Mouse (Mus musculus): ENCODE measurements around the gene Ddc. TPM values are rescaled to one million over a fixed set of nuclear protein-coding genes. Genes with fewer than 3 reads are reported as not detected.
A peak's percentile ranks its signal among the peaks of the same experiment; 100 is the strongest.

Ddc gene
- total RNA-seq, 2 experiments from 2014 or later: 0.61 to 0.81 TPM

- no peak for DNase-seq
- H3K4me3 ChIP-seq: peak overlapping the region; percentile 15
- H3K27ac ChIP-seq: peak overlapping the region; percentile 87
- intact Hi-C loops (cut with DNase I): loop anchor here (2.0 kb wide), 3 partner anchors 37 to 77 kb away; no protein-coding TSS in a partner anchor
- no peak for TF ChIP-seq CTCF (IDR thresholded peaks at IDR 0.05)
Measured at GRCm38 (mm10) chr11:11893769-11894168, 4.2 kb downstream of the Ddc start.

- peak; percentile 47 for DNase-seq
- intact Hi-C loops (cut with DNase I): loop anchor here (2.0 kb wide), 2 partner anchors 36 to 78 kb away; no protein-coding TSS in a partner anchor
- peak overlapping the region; percentile 38 for H3K4me3 ChIP-seq
- peak overlapping the region; percentile 87 for H3K27ac ChIP-seq
- peak; percentile 44 for TF ChIP-seq CTCF (IDR thresholded peaks at IDR 0.05)
Measured at GRCm38 (mm10) chr11:11892993-11893602, 4.8 kb downstream of the Ddc start.

GRCm38 (mm10) chr11:11891832-11892231, 6.1 kb downstream of the Ddc start:
- no peak for TF ChIP-seq CTCF (IDR thresholded peaks at IDR 0.05)
- Histone ChIP-seq H3K27ac (no peak overlapping the region), H3K4me3 (no peak overlapping the region)
- intact Hi-C loops (cut with DNase I): loop anchor here (2.0 kb wide), 2 partner anchors 35 to 79 kb away; no protein-coding TSS in a partner anchor
- no peak for DNase-seq

GRCm38 (mm10) chr11:11890139-11890741, 7.7 kb downstream of the Ddc start:
- intact Hi-C loops (cut with DNase I): no loop called here

GRCm38 (mm10) chr11:11888727-11889126, 9.2 kb downstream of the Ddc start:
- 0 out of 2 replicates have a peak overlapping the region, but pooled peaks have one; percentile 13 for H3K27ac ChIP-seq
- no peak for TF ChIP-seq CTCF (IDR thresholded peaks at IDR 0.05)
- intact Hi-C loops (cut with DNase I): no loop called here
- H3K4me3 ChIP-seq: no peak overlapping the region
- DNase-seq: no peak

More at GRCm38 (mm10) chr11:11890139-11890741, 7.7 kb downstream of the Ddc start:
- DNase-seq: no peak
- TF ChIP-seq CTCF (IDR thresholded peaks at IDR 0.05): no peak
- Histone ChIP-seq H3K4me3 (no peak overlapping the region), H3K27ac (no peak overlapping the region)

GRCm38 (mm10) chr11:11888051-11888450, 9.9 kb downstream of the Ddc start:
- no peak for DNase-seq
- H3K4me3 ChIP-seq: no peak overlapping the region
- no peak overlapping the region for H3K27ac ChIP-seq
- intact Hi-C loops (cut with DNase I): no loop called here
- TF ChIP-seq CTCF (IDR thresholded peaks at IDR 0.05): no peak

GRCm38 (mm10) chr11:11886403-11886998, 11.4 kb downstream of the Ddc start:
- intact Hi-C loops (cut with DNase I): no loop called here
- DNase-seq: no peak
- H3K27ac ChIP-seq: 0 out of 2 replicates have a peak overlapping the region, but pooled peaks have one; percentile 4
- no peak for TF ChIP-seq CTCF (IDR thresholded peaks at IDR 0.05)
- H3K4me3 ChIP-seq: no peak overlapping the region

- Histone ChIP-seq H3K27ac (no peak overlapping the region), H3K4me3 (no peak overlapping the region)
- TF ChIP-seq CTCF (IDR thresholded peaks at IDR 0.05): no peak
- DNase-seq: no peak
- intact Hi-C loops (cut with DNase I): no loop called here
Measured at GRCm38 (mm10) chr11:11885921-11886320, 12.0 kb downstream of the Ddc start.

- TF ChIP-seq CTCF (IDR thresholded peaks at IDR 0.05): no peak
- intact Hi-C loops (cut with DNase I): no loop called here
- H3K27ac ChIP-seq: no peak overlapping the region
- no peak for DNase-seq
- no peak overlapping the region for H3K4me3 ChIP-seq
Measured at GRCm38 (mm10) chr11:11885246-11885643, 12.7 kb downstream of the Ddc start.

- intact Hi-C loops (cut with DNase I): no loop called here
Measured at GRCm38 (mm10) chr11:11884533-11885245, 13.3 kb downstream of the Ddc start.

GRCm38 (mm10) chr11:11881783-11882155, 16.2 kb downstream of the Ddc start:
- Histone ChIP-seq H3K27ac (0 out of 2 replicates have a peak overlapping the region, but pooled peaks have one; percentile 10), H3K4me3 (no peak overlapping the region)
- no peak for DNase-seq
- intact Hi-C loops (cut with DNase I): no loop called here
- no peak for TF ChIP-seq CTCF (IDR thresholded peaks at IDR 0.05)

More at GRCm38 (mm10) chr11:11884533-11885245, 13.3 kb downstream of the Ddc start:
- DNase-seq: no peak
- no peak for TF ChIP-seq CTCF (IDR thresholded peaks at IDR 0.05)
- Histone ChIP-seq H3K4me3 (no peak overlapping the region), H3K27ac (no peak overlapping the region)

- Histone ChIP-seq H3K27ac (peak overlapping the region; percentile 10; the same call in 1 of the 2 replicates), H3K4me3 (no peak overlapping the region)
- TF ChIP-seq CTCF (IDR thresholded peaks at IDR 0.05): no peak
- no peak for DNase-seq
- intact Hi-C loops (cut with DNase I): no loop called here
Measured at GRCm38 (mm10) chr11:11881026-11881782, 16.7 kb downstream of the Ddc start.

All from gastrocnemius, adult 2 months (tissue).